Mouse (Mus musculus) 3T3-L1 (cell line): ENCODE data around the gene Atp1b3.
"Not testable (repeated sequence)": the region's sequence is repeated elsewhere in the genome, so short reads cannot be mapped to it uniquely, and the experiment has no call there.

Source experiments
- DNase-seq: peaks from one replicate; pipeline ENCODE4 v3.0.0-alpha.2; 2015; ENCODE audit warnings: low read depth, low spot score

Atp1b3 gene

DNA sequence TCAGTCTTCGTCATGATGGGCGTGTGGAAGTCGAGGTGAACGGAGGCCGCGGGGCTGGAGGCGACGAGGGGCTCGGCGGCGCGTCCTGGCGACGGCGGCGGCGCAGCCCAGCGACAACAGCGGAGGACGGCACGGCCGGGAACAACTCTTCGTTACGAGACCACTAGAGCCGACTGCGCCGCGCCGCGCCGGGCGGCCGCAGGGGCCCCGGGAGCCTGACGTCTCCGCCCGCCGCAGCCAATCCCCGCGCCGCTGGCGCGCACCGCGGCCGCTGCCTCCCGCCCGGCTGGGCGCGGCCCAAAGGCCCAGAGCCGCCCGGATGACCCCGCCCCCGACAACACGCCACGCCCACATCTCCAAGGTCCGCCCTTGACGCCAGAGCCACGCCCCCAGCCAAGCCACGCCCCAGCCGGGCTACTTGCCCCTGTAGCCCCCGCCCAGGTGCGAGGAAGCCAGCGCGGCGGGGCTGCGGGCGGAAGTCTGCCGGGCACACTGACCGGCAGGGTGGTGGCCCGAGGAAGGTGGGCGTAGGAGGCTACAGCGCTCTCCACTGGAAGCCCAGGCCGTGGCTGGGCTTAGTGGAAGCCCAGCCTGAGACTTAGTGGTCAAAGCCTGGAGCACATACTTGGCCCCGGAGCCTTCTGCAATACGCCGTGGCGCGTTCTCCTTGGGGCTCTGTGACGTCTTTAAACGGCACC is at the start of gene Atp1b3:
Gene Atp1b3 (minus strand): TSS at position 302 of the 698 bp plus-strand sequence.
- peak; percentile 85 for DNase-seq

GRCm38 (mm10) chr9:96412821-96413405 is 48.7 kb upstream of the Atp1b3 start:
- no peak for DNase-seq

DNA sequence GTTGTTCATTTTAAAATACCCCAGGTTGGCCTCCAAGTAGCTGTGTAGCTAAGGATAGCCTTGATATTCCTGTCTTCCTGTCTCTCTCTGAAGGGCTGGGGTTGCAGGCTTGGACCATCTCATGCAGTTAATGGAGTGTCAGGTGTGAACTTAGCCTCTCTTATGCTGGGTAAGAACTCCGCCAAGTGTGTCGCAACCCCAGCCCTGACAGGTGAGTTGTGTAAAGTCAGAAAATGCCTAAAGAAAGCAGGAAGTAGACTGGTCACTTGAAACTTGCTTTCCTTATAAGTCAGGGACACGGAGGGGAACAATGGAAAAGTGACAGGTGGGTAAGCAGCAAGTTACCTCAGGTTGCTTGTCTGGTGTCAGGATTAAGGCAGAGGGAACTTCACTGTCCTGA is 40.1 kb upstream of the Atp1b3 start:
- DNase-seq: no peak

DNA sequence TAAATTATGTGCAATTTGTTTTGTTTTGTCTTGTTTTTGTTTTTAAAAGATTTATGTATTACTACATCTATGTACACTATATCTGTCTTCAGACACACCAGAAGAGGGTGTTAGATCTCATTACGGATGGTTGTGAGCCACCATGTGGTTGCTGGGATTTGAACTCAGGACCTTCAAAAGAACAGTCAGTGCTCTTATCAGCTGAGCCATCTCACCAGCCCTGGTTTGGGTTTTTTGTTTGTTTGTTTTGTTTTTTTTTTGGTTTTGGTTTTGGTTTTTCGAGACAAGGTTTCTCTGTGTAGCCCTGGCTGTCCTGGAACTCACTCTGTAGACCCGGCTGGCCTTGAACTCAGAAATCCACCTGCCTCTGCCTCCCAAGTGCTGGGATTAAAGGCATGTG is 35.7 kb upstream of the Atp1b3 start:
- not testable (repeated sequence) for DNase-seq

GRCm38 (mm10) chr9:96399425-96399878 is 35.2 kb upstream of the Atp1b3 start:
- DNase-seq: no peak

DNA sequence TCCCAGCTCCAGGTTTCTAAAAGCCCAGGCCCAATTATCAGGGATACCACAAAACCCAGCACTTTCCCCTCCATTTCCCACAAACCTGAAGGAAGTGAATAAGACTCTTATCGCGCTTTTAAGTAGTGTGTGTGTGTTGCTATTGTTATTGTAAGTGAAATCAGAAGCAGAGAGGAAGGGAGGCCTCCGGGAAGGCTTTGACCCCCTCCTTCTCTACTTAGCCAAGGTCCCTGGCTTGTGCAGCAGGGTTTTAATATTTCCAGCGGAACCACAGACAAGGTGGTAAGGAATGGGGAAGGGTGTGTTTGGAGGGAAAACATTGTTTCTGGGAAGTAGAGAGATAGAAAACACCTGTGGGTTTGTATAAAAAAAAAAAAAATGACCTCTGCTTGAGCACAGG is 34.4 kb upstream of the Atp1b3 start:
- DNase-seq: no peak

- DNase-seq: no peak
Observed at GRCm38 (mm10) chr9:96398165-96398564, 33.9 kb upstream of the Atp1b3 start.

GRCm38 (mm10) chr9:96394910-96395690 is 30.9 kb upstream of the Atp1b3 start:
- no peak for DNase-seq

DNA sequence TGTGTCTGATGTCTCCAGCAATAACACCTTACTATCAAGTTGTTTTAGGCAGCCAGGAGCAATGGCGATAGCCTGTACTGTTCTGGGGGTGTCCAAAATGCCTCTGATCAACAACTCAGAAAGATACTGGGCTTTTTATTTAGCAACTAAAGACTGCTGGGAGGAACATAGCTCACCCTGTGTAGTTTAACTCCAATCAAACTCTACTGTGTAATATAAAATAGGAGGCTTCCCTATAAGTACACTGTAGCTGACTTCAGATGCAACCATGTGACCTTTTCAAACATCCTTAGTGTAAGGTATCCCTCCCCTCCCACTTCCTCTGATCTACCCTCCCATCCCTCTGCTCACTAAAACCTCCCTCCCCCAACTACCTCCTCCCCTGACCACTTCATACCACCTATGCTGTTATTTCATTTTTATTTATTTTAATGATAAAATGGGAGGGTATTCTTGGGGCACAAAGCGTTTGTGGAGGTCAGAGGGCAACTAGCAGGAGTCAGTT is 29.5 kb upstream of the Atp1b3 start:
- DNase-seq: no peak

- DNase-seq: peak; percentile 64
Observed at GRCm38 (mm10) chr9:96393112-96393511, 28.9 kb upstream of the Atp1b3 start.

DNA sequence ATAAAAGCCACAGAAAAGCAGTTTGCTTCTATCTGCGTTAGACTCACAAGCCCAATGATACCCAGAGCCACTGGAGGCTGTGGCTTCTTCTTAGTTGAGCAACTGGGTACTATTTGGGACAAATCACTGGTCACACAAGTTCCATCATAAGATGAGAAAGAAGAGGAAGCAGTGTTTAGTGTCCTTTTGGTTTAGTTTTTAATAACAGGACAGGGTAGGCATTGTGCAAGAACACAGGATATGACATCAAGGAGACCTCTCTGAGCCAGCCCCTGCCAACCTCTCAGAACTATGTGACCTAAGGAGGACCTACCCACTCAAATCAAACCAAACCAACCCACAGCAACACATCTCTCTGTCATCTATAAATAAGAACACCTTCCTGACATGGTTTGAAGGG is 27.7 kb upstream of the Atp1b3 start:
- DNase-seq: no peak

DNA sequence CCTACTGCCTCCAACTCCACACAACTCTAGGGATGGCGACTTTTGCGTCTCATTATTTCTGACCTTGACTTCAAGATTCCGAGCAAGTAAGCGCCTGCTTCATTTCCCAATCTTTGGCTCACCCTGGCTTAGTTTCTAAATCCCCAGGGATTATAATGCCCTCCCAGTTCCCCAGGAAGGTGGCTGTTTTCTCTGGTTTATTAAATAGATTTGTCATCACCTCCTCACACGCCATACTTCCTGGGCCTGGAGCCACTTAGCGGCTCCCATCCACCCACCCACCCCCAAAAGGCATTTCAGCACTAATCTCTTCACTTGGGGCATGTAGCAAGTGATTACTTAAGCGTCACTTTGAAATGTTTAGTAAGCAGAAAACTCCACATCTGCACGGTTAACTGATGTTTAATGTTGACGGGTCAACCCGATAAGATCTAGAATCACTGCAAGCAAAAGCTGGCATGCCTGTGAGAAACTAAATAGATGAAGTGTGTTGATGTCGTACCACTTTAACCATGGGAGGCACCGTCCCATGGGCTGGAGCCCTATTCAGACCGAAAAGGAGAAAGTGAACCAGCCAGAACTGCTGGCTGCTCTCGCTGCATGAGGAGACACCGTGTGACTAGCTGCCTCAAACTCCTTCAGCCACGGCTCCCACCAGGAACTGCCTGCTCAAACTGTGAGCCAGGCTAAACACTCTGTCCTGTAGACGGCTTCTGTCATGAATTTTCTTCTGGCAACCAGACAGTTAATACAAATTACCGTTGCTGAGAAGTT is 19.7 kb upstream of the Atp1b3 start:
- DNase-seq: no peak

DNA sequence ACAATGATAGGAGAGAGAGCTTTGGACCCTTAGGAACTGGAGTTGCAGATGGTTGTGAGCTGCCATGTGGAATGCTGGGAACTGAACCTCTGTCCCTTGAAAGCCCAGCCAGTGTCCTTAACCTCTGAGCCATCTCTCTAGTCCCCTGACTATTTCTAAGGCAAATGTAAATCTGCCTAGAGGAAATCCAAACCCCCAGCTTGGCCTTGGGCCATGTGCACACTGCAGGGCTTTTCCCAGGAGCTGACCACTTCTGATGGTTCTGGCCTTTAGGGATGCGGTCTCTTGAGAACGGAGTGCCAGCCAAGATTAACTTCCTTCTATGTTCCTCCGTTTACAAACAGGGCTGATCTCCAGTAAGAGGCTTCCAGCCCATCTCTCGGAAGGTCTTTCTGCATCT is 18.5 kb upstream of the Atp1b3 start:
- peak; percentile 11 for DNase-seq

DNA sequence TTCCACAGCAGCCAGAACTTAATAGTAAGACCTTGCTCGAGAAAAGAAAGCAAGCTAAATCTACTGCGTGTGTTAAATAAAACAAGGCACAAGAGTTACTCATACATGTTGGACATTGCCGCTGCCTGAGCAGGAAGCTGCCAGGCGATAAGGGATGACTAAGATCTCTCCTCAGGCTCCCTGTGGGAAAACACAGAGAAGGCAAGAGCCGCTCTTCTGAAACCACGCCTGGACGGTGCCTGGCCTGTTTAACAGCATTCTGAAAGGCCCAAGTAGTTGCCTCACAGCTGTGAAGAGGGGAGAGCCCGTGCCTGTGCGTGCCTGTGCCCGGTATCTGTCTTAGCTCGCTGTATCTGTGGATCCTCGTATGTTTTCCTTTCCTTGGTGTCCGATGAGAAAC is 17.2 kb upstream of the Atp1b3 start:
- peak; percentile 85 for DNase-seq

GRCm38 (mm10) chr9:96379551-96379950 is 15.3 kb upstream of the Atp1b3 start:
- no peak for DNase-seq

- DNase-seq: no peak
Observed at GRCm38 (mm10) chr9:96378747-96379146, 14.5 kb upstream of the Atp1b3 start.

DNA sequence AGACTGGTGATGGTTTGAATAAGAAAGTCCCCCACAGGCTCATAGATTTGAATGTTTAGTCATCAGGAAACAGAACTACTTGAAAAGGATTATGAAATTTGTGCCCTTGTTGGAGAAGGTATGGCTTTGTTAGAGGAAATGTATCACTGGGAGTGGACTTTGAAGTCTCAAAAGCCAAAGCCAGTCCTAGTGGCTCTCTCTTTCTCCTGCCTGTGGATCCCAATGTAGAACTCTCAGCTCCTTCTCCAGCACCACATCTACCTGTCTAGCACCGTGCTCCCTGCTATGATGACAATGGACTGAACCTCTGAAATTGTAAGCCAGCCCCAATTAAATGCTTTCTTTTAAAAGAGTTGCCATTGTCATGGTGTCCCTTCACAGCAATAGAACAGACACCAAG is 12.9 kb upstream of the Atp1b3 start:
- DNase-seq: no peak

GRCm38 (mm10) chr9:96375819-96376218 is 11.6 kb upstream of the Atp1b3 start:
- no peak for DNase-seq

GRCm38 (mm10) chr9:96371075-96371474 is 6.8 kb upstream of the Atp1b3 start:
- DNase-seq: peak; percentile 46

DNA sequence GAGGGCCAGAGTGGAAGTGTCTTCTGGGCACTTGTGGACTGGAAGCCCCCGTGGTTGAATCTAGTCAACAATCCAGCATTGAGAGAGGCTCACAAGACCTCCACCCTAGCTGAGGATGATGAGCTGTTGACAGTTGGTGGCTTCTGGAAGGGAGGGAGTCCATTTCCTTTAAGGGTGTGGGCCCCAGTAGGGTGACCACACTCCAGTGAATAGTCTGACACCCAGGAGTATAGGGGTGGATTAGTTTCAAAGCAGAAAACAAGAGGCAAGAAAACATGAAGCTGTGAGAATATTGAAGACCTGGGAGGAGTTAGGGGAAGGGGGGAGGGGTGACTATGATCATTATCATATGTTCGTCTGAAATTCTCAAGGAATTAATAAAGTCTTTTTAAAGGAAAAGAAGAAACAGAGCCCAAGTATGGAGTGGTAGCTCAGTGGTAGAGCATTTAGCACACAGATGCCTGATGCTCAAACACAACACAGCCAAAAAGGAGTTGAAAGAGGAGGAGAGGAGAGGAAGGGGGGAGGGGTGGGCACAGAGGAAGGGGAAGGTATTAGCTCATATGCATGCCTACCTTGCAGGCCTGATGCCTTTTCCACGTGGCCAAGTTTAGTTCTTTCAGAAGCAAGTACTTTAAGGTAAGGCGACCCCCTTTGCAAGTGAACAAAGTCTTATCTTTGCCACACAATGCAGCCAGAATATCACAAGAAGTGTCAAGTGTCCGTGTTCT is 5.6 kb upstream of the Atp1b3 start:
- DNase-seq: no peak

- DNase-seq: no peak
Observed at GRCm38 (mm10) chr9:96365271-96365872, 1.1 kb upstream of the Atp1b3 start.
